Mouse (Mus musculus) hindbrain, embryonic 13.5 days (tissue): ENCODE results near the gene Icam4. TPM values are rescaled to one million over a fixed set of nuclear protein-coding genes. Genes with fewer than 3 reads are reported as not detected.

Experiments used
- ATAC-seq: fragments of 200-750 bp; cut with Nextera tagmentation; 2 replicates; pipeline ENCODE4 v1.8.0; 2017; ENCODE audit warnings: moderate TSS enrichment; ENCODE audit not compliant: low FRiP score
- H3K27ac ChIP-seq: fragments of 300-500 bp; sonication (generic); 2 replicates; pipeline ENCODE4 v1.5.1; 2015; ENCODE audit warnings: inconsistent platforms, mild to moderate bottlenecking, moderate library complexity
- H3K27me3 ChIP-seq: fragments of 300-500 bp; sonication (generic); 2 replicates; pipeline ENCODE4 v1.6.1; 2015; ENCODE audit warnings: mild to moderate bottlenecking, inconsistent platforms
- H3K36me3 ChIP-seq: fragments of 300-500 bp; sonication (generic); 2 replicates; pipeline ENCODE4 v1.6.1; 2015; ENCODE audit warnings: mild to moderate bottlenecking, inconsistent platforms
- H3K4me1 ChIP-seq: fragments of 300-500 bp; sonication (generic); replicated peaks from 2 replicates; pipeline ENCODE4 v1.6.1; 2015; ENCODE audit warnings: inconsistent platforms
- H3K4me2 ChIP-seq: fragments of 300-500 bp; sonication (generic); 2 replicates; pipeline ENCODE4 v1.6.1; 2015; ENCODE audit warnings: inconsistent platforms, mild to moderate bottlenecking, moderate library complexity
- H3K4me3 ChIP-seq: fragments of 300-500 bp; sonication (generic); 2 replicates; pipeline ENCODE4 v1.5.1; 2015; ENCODE audit warnings: mild to moderate bottlenecking, inconsistent platforms
- H3K9ac ChIP-seq: fragments of 300-500 bp; sonication (generic); 2 replicates; pipeline ENCODE4 v1.6.1; 2015; ENCODE audit warnings: mild to moderate bottlenecking, inconsistent platforms
- H3K9me3 ChIP-seq: fragments of 300-500 bp; sonication (generic); 2 replicates; pipeline ENCODE4 v1.6.1; 2016; ENCODE audit warnings: inconsistent platforms
- WGBS: fragments of 180-500 bp; shearing (Covaris S2); methylation state at CpG from one replicate; pipeline ENCODE4 v1.1.7; 2015; 5-methylcytosine and 5-hydroxymethylcytosine counted together
- polyA plus RNA-seq: library from polyadenylated mRNA; unstranded; fragments of >200 nt; fragmentation: Nextera tagmentation; extraction: Ambion mirVana; gene quantifications from 2 replicates; pipeline ENCODE4 v1.2.1, GENCODE M21; 2015

Gene Icam4
- polyA plus RNA-seq, 1 experiment from 2014 or later = 0.21 TPM

GRCm38 (mm10) chr9:21015571-21016130 lies 13.5 kb upstream of the Icam4 start, which contains the start of gene Icam1:
TSS of gene Icam1 (plus strand) at chr9:21015985.
- Histone ChIP-seq H3K9ac (peak within 1 kb of the TSS; percentile 58; the same call in 1 of the 2 replicates), H3K27ac (no peak within 1 kb of the TSS), H3K4me2 (peak within 1 kb of the TSS; percentile 45), H3K4me3 (peak within 1 kb of the TSS; percentile 25), H3K27me3 (peaks cover 76% of the 10 kb centered on the region), H3K9me3 (no peaks in the 10 kb centered on the region), H3K4me1 (peaks cover 15% of the 10 kb centered on the region), H3K36me3 (no peaks in the 10 kb centered on the region)
- under 1% methylated on average over 30 of the region's 30 CpGs for WGBS
- peak; percentile 21; the same call in 1 of the 2 replicates for ATAC-seq

- Histone ChIP-seq H3K4me3 (peak overlapping the region; percentile 25; the same call in 1 of the 2 replicates), H3K9me3 (no peaks in the 10 kb centered on the region), H3K4me2 (peak overlapping the region; percentile 13; the same call in 1 of the 2 replicates), H3K9ac (no peak overlapping the region), H3K27me3 (peaks cover 84% of the 10 kb centered on the region), H3K4me1 (peaks cover 15% of the 10 kb centered on the region), H3K36me3 (no peaks in the 10 kb centered on the region), H3K27ac (no peak overlapping the region)
- ATAC-seq = no peak
- 8% methylated on average over 16 of the region's 17 CpGs for WGBS
Observed at GRCm38 (mm10) chr9:21016331-21017176, 12.6 kb upstream of the Icam4 start.

DNA sequence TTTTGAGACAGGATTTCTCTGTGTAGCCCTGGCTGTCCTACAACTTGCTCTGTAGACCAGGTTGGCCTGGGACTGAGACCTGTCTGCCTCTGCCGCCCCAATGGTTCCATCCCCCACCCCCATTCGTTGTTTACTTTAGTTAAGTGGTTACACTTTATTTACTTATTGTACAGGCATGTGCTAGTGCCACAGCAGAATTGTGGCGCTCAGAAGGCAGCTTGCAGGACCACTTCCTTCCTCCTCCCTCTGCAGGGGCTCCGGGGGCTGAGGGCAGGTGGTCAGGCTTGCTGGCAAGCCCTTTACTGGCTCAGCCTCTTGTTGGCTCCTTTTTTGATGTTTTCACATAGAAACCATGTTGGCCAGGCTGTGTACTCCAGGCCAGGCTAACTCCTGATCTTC lies 12.0 kb upstream of the Icam4 start:
- H3K4me1 ChIP-seq = peaks cover 15% of the 10 kb centered on the region
- ATAC-seq = no peak
- 39% methylated on average over 4 of the region's 4 CpGs for WGBS
- no peak overlapping the region for H3K9ac ChIP-seq
- no peak overlapping the region for H3K4me2 ChIP-seq
- H3K27me3 ChIP-seq = peaks cover 87% of the 10 kb centered on the region
- 0 out of 2 replicates have a peak overlapping the region, but pooled peaks have one; percentile 8 for H3K4me3 ChIP-seq
- H3K27ac ChIP-seq = no peak overlapping the region
- no peaks in the 10 kb centered on the region for H3K9me3 ChIP-seq
- H3K36me3 ChIP-seq = no peaks in the 10 kb centered on the region

DNA sequence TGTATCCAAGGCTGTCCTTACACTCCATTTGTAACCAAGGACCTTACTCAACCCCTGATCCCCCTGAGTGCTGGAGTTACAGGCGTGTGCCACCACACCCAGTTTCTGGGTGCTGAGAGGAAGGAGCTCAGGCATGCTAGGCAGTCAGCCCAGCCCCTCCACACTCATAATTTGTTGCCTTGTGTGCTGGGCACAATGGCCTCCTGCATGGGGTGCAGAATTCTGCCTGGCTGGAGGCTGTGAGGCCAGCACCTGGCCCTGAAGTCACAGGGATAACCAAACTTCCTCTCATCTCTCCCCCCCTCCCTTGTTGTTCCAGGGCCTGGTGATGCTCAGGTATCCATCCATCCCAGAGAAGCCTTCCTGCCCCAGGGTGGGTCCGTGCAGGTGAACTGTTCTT lies 10.6 kb upstream of the Icam4 start:
- Histone ChIP-seq H3K9me3 (no peaks in the 10 kb centered on the region), H3K27me3 (peaks cover 73% of the 10 kb centered on the region), H3K9ac (no peak overlapping the region), H3K4me3 (no peak overlapping the region), H3K4me1 (peaks cover 15% of the 10 kb centered on the region), H3K36me3 (no peaks in the 10 kb centered on the region), H3K27ac (no peak overlapping the region), H3K4me2 (no peak overlapping the region)
- no peak for ATAC-seq
- 92% methylated on average over 2 of the region's 2 CpGs for WGBS

GRCm38 (mm10) chr9:21021363-21021762 lies 7.8 kb upstream of the Icam4 start:
- Histone ChIP-seq H3K9me3 (no peaks in the 10 kb centered on the region), H3K4me2 (no peak overlapping the region), H3K27me3 (peaks cover 58% of the 10 kb centered on the region), H3K36me3 (no peaks in the 10 kb centered on the region), H3K9ac (no peak overlapping the region), H3K4me3 (no peak overlapping the region), H3K4me1 (no peaks in the 10 kb centered on the region), H3K27ac (no peak overlapping the region)
- ATAC-seq = no peak
- WGBS = 75% methylated on average over 3 of the region's 3 CpGs

DNA sequence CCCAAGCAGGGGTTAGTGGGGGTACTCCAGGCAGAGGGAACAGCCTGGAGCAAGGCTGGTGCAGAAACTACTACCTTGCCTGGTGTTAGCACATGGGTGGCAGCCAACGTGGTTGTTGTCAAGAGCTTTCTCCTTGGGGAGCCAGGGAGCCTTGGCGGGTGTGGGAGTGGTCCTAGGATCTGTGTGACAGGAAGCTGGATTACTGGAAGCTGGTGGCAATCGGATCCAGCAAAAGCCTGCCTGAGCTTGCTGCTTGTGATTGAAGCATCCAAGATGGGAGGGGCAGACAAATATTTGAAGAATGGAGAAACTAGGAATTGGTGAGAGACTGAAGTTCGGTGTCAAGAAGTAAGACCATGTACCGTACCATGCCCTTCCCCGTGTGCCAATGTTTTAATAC lies 6.9 kb upstream of the Icam4 start:
- Histone ChIP-seq H3K27me3 (peaks cover 58% of the 10 kb centered on the region), H3K4me3 (no peak overlapping the region), H3K4me1 (0 out of 2 replicates have a peak, but pooled peaks cover under 1% of the 10 kb centered on the region), H3K27ac (no peak overlapping the region), H3K9ac (no peak overlapping the region), H3K4me2 (no peak overlapping the region), H3K36me3 (no peaks in the 10 kb centered on the region), H3K9me3 (no peaks in the 10 kb centered on the region)
- ATAC-seq = no peak
- 65% methylated on average over 6 of the region's 6 CpGs for WGBS

DNA sequence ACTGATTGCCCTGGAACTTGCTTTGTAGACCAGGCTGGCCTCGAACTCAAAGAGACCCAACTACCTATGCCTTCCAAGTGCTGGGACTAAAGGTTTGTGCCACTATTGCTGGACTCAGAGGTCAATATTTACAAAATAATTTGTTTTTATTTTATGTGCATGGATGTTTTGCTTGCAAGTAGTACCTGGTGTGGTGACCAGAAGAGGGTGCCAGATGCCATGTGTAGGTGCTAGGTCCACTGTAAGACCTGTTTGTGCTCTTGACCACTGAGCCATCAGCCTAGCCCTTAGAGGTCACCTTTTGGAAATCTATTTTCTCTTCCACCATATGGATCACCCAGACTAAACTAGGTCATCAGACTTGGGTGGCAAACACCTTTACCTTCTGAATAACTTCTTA lies 6.4 kb upstream of the Icam4 start:
- WGBS = 78% methylated on average over 1 of the region's 1 CpGs
- Histone ChIP-seq H3K9ac (no peak overlapping the region), H3K9me3 (no peaks in the 10 kb centered on the region), H3K36me3 (no peaks in the 10 kb centered on the region), H3K27ac (no peak overlapping the region), H3K27me3 (peaks cover 58% of the 10 kb centered on the region), H3K4me1 (0 out of 2 replicates have a peak, but pooled peaks cover 4% of the 10 kb centered on the region), H3K4me3 (no peak overlapping the region), H3K4me2 (no peak overlapping the region)
- no peak for ATAC-seq

DNA sequence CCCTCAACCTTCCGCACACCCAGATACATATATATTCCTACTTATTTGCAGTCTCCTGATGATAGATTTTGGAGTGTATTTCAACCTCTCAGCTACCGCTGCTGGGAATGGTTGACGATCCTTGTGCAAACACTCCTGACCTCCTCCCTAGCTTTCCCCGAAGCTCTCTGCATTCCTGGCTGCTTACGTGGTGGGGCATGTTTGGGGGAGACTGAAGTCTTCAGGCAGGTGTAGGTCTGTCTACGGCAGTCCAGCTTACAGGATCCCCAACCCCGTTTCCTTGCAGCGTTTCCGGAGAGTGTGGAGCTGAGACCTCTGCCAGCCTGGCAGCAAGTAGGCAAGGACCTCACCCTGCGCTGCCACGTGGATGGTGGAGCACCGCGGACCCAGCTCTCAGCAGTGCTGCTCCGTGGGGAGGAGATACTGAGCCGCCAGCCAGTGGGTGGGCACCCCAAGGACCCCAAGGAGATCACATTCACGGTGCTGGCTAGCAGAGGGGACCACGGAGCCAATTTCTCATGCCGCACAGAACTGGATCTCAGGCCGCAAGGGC lies 3.8 kb upstream of the Icam4 start:
- WGBS = 71% methylated on average over 19 of the region's 19 CpGs
- no peak for ATAC-seq
- no peak overlapping the region for H3K27ac ChIP-seq
- H3K9ac ChIP-seq = no peak overlapping the region
- H3K4me1 ChIP-seq = peaks cover 17% of the 10 kb centered on the region
- peaks cover 66% of the 10 kb centered on the region for H3K27me3 ChIP-seq
- H3K36me3 ChIP-seq = no peaks in the 10 kb centered on the region
- no peaks in the 10 kb centered on the region for H3K9me3 ChIP-seq
- H3K4me3 ChIP-seq = no peak overlapping the region
- no peak overlapping the region for H3K4me2 ChIP-seq

DNA sequence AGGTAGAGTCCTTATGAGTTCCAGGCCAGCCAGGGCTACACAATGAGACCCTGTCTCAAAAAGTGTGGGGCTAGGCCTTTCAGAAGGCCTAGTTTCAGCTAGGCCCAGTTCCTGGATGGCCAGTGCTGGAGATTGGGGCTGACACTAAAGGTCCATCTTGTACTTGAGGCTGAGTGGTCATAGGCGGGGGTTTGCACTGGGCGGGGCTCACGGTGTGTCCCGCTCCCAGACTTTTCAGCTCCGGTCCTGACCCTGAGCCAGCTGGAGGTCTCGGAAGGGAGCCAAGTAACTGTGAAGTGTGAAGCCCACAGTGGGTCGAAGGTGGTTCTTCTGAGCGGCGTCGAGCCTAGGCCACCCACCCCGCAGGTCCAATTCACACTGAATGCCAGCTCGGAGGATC lies 2.3 kb upstream of the Icam4 start:
- 86% methylated on average over 12 of the region's 12 CpGs for WGBS
- no peak for ATAC-seq
- no peak overlapping the region for H3K4me2 ChIP-seq

DNA sequence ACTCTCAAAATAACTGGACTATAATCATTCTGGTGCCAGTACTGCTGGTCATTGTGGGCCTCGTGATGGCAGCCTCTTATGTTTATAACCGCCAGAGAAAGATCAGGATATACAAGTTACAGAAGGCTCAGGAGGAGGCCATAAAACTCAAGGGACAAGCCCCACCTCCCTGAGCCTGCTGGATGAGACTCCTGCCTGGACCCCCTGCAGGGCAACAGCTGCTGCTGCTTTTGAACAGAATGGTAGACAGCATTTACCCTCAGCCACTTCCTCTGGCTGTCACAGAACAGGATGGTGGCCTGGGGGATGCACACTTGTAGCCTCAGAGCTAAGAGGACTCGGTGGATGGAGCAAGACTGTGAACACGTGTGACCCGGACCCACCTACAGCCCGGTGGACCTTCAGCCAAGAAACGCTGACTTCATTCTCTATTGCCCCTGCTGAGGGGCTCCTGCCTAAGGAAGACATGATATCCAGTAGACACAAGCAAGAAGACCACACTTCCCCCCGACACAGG lies 1.3 kb upstream of the Icam4 start:
- H3K9me3 ChIP-seq = no peaks in the 10 kb centered on the region
- H3K27me3 ChIP-seq = peaks cover 77% of the 10 kb centered on the region
- H3K4me2 ChIP-seq = no peak overlapping the region
- ATAC-seq = no peak
- no peak overlapping the region for H3K4me3 ChIP-seq
- H3K36me3 ChIP-seq = no peaks in the 10 kb centered on the region
- H3K9ac ChIP-seq = peak overlapping the region; percentile 35
- H3K27ac ChIP-seq = no peak overlapping the region
- H3K4me1 ChIP-seq = peaks cover 41% of the 10 kb centered on the region
- 51% methylated on average over 8 of the region's 8 CpGs for WGBS

More for the DNA sequence above, 2.3 kb upstream of the Icam4 start:
- Histone ChIP-seq H3K36me3 (no peaks in the 10 kb centered on the region), H3K27me3 (peaks cover 71% of the 10 kb centered on the region), H3K4me3 (no peak overlapping the region), H3K27ac (no peak overlapping the region), H3K4me1 (peaks cover 31% of the 10 kb centered on the region), H3K9ac (no peak overlapping the region), H3K9me3 (no peaks in the 10 kb centered on the region)

- WGBS = 72% methylated on average over 6 of the region's 6 CpGs
- Histone ChIP-seq H3K27me3 (peaks cover 85% of the 10 kb centered on the region), H3K9ac (no peak overlapping the region), H3K27ac (no peak overlapping the region), H3K4me3 (no peak overlapping the region), H3K9me3 (no peaks in the 10 kb centered on the region), H3K36me3 (no peaks in the 10 kb centered on the region), H3K4me2 (no peak overlapping the region), H3K4me1 (peaks cover 49% of the 10 kb centered on the region)
- no peak for ATAC-seq
Observed at GRCm38 (mm10) chr9:21028560-21029110, 538 bp upstream of the Icam4 start.

GRCm38 (mm10) chr9:21030055-21030600 lies 955 bp downstream of the Icam4 start:
- H3K9ac ChIP-seq = no peak overlapping the region
- no peaks in the 10 kb centered on the region for H3K36me3 ChIP-seq
- peaks cover 56% of the 10 kb centered on the region for H3K4me1 ChIP-seq
- H3K4me2 ChIP-seq = peak overlapping the region; percentile 94
- H3K27me3 ChIP-seq = peaks cover 99% of the 10 kb centered on the region
- WGBS = 23% methylated on average over 22 of the region's 22 CpGs
- H3K27ac ChIP-seq = no peak overlapping the region
- no peak overlapping the region; the same call in 1 of the 2 replicates for H3K4me3 ChIP-seq
- ATAC-seq = no peak
- no peaks in the 10 kb centered on the region for H3K9me3 ChIP-seq
